Mouse (Mus musculus): ENCODE measurements at regions not wholly inside any gene's neighbourhood (a gene's known extent, or its start where the extent isn't known, plus 50 kb on each side); places are given as distances from the start of the nearest gene placed in this dataset.

DNA sequence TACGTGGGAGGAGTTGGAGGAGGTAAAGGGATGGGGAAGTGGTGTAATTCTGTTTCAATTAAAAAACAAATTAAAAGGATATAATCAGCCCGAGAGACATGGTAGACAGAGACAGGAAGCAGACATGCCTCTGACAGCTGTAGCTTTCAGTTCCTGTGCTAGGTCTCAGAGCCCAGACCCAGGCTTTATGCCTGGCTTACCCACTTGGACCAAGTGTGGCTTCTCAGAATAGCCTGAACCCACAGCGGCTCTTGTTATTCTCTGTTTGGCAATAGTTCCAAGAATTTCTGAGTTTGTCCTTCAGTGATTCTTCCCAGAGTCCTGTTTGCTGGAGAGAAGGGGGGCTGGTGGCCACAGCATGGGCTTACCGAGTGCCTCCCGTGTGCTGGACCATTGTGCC lies 182.4 kb downstream of the Pten start:
- DNase-seq (ENCODE audit: low spot score in 2 of 2), result no peak

DNA sequence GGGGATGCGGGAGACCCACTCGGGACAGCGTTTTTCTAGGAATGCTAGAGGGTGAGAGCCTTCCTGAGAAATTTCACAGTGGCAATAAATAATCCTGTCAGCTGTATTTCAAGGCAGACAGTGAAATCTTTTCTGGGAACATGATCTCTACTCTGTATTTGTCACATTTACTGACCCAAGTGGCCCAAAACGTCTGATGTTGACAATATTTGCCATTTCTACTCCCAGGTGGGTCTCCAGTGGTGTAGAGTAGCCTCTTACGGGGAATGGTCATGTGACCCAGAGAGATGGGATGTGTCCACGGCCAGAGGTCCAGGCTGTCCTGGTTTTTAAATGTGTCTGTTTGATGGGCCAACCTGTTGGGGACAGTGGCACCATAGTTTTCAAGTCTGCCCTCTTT lies 183.5 kb downstream of the Pten start:
- DNase-seq (ENCODE audit: low spot score in 2 of 2), result no peak

DNA sequence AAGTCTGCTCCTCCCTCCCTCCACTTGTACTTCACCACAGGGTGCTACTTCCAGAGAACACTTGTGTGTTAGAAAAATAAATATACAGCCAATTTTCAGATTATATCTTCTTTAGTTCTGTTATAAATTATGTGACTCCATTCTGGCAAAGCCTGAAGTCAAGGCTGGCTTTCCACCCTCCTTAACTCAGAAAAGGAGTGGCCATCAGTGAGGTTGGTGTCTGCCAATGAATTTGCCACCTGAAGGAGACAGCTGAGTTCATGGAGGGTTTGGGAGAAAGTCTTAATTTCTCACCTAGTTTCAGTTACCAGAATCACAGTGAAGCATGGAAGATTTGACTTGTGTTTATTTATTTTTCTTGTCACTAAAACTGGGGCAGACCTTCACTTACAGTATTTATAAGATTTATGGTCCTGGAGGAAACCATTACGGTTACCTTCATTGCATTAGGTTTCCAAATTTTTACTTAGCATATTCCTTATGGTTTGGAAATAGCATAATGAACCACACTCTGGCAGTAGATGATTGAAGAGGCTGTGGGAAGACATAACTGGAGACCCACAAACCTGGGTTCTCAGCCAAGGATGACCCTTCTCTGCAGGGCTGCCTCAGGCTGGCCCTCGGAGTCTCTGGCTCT lies 186.4 kb downstream of the Pten start:
- DNase-seq (ENCODE audit: low spot score in 2 of 2), result no peak

DNA sequence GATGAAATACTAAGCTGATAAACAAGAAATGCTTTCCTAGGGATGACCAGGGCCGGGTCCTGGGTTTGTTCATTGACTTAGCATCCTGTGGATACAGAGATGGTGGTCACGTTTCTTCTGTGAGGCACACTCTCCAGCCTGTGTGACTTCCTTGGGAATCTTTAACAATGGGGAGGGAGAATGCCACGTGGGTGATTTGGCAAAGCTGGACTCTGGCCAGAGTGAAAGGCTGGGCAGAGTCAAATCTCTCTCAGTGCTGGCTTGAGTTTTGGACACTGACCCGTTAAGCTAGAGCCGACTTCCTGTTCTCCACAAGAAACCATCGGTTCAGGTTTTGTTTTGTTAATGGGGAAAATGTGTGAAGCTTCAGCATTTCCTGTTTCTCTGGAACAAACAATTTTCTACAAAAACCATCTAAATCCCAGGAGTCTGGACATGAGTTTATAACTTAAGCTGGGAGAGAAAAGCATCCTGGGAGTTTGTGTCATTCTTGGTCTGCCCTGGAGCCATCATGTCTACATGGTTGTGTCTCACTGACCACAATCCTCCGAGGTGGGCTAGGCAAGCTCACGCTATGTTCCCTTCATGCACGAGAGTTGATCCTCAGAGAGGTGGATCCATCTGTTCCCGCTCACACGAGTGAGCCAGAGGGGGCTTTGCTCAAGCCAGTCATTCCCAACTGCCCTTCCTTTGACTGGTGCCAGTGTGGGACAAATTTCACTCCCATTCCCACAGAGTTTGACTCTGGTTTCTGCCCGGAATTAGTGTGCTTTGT lies 190.0 kb downstream of the Pten start:
- DNase-seq (ENCODE audit: low spot score in 2 of 2), result no peak

DNA sequence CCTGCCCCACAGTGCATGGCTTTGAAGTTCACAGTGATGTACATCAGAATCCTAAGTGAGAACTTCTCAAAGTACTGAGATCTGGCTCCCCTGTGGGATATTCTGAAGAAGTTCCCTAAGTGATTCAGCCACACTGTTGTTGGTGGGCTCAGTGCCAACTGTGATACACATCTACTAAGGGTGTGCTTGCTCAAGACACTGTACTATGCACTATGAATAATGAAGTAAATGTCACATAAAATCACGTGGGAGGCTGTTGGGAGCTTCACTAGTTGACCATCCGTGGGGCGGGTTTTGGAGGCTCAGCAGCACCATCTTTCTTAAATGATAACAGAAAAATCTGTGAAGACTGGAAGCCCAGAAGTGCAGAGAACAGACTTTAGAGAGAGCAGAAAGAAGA lies 193.0 kb downstream of the Pten start:
- DNase-seq (ENCODE audit: low spot score in 2 of 2), result no peak

DNA sequence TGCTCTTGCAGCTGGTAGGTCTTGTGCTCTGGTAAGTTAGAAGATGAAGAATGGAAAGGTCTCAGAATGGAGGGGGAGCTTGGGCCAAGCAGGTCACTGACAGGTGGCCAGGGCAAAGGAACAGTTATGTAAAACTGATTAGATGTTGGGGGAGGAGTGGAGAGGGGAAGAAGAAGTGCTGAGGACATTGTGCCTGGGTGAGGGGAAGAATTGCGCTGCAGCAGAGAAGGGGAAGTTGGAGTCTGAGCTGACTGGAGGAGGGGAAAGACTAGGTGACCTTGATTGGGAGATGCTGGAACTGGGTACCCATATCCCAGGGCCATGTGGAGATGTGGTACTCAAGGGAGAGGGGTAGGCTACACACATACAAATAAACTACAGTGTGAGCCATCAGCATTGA lies 193.5 kb downstream of the Pten start:
- DNase-seq (ENCODE audit: low spot score in 2 of 2), result peak in 1 of 2 experiments; percentile 31

DNA sequence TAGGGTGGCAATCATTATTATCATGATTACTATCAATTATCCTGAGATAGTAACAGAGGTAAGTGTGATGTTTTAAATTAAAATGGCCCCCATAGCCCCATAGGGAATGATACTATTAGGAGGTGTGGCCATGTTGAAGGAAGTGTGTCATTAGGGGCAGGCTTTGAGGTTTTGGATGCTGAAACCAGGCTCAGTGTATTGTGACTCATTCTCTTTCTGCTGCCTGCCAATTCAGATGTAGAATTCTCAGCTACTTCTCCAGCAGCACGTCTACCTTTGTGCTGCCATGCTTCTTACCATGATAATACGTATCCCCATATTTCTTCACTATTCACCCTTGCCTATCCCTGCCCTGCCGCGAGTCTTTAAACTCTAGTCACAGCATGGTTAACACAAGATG lies 195.1 kb downstream of the Pten start:
- no peak for DNase-seq (ENCODE audit: low spot score in 2 of 2)

DNA sequence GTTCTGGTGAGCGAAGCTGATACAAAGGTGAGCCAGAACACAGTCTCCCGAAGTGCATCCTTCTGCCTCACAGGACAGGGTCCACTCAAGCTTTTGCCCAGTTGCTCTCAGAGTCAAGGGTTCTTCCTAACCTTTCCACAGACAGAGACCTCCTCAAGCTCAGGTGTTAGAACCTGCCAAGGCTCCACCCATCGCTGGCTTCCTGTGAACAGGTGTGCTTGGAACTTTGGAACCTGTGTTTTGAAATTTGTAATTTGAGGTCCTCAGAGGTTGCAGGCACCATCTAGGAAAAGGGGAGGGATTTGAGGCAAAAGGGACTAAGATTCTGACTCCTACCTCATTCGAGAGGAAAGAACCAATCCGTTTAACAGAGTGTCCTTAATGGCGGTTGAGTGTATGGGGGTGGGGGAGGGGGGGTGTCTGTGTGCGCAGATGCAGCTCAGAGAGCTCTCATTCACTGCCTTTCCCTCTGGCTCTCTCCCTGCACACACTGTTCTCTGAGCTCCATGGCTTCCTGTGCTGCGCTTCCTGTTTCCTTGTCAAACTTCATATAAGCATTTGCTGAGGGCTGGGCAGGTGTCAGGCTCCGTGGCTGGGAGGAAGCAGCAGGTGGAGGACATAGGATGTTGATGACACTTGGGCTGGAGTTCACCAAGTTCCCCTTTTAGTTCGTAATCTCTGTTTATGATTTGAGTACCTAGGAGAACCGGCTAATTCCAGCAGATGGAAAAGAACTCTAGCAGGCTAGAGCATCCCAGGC lies 195.8 kb downstream of the Pten start:
- peak; percentile 41 to 72 for DNase-seq (ENCODE audit: low spot score in 2 of 2)

DNA sequence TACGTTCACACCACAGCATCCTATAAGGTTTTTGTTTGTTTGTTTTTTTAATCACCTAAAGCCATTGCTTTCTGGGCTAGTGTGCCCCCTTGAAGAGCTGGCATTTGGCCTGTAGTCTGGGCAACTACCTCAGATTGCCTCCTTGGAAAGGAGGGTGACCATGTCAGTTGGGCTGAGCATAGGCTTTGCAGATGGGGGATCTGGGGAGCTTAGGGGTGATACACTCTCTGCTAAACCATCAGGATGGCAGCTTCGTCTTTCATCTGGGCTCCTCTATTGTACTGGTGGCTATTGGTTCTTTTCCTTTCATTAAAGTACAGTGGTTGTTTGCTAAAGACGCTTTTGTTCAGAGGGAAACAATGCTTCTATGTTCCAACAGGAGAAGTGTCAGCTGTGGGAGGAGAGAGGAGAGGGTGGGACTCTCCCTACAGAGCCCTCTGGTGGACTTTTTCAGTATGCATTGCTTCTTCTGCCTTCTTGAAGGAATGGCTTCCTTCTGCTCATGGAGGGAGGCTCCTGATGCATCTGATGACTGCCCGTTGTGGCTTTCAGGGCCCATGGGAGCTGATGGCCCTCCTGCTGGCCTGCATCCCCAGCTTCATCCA lies 196.8 kb downstream of the Pten start:
- DNase-seq (ENCODE audit: low spot score in 2 of 2), result peak in 1 of 2 experiments; percentile 41

DNA sequence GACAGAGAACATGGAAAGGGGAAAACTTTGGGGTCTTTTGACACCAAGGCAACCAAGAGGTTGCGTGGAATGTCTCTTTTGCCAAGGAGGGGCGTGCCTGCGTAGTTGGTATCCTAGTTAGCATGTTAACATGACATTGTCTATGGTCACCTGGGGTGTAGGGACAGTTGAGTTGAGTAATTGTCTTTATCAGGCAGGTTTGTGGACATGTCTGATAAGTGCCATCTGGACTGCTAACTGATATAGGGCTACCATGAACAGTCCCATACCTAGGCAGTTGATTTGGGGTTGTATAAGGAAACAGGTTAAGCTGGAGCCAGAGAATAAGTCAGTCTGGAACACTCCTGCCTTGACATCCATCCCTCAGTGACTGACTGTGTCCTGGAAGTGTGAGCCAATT lies 197.6 kb downstream of the Pten start:
- no peak for DNase-seq (ENCODE audit: low spot score in 2 of 2)

DNA sequence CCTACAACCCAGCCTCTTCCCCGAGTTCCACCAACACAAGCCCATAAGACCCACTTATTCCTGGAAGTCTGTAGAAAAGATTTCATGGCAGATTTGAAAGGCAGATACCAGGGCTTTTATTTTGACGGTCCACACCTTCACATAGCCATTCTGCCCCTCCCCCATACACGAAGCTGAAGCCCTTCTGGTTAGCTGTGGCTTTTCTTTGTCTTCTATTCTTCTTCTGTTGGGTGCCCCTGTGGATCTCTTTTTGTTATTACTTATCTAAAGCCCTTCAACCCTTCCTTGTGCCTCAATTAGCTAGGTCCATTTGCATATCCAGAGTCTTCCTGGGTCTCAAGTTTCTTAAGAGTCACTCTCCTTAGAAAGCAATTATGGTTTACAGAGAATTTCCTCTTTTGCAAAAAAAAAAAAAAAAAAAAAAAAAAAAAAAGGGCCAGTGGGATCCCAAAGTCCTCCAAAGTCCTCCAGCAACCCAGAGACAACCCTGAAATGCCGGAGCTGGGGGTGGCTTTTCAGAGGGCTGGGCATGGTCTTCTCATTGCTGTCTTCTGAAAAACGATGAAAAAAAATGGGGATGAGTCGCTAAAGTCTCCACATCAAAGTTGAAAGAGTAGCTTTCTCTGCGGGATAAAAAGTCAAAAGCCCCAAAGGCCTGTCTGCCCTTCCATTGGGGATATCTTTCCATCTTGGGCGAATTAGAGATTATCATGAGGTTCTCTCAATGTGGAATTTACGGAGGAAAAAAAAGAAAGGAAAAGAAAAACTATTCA lies 199.0 kb downstream of the Pten start:
- DNase-seq (ENCODE audit: low spot score in 2 of 2), result no peak

DNA sequence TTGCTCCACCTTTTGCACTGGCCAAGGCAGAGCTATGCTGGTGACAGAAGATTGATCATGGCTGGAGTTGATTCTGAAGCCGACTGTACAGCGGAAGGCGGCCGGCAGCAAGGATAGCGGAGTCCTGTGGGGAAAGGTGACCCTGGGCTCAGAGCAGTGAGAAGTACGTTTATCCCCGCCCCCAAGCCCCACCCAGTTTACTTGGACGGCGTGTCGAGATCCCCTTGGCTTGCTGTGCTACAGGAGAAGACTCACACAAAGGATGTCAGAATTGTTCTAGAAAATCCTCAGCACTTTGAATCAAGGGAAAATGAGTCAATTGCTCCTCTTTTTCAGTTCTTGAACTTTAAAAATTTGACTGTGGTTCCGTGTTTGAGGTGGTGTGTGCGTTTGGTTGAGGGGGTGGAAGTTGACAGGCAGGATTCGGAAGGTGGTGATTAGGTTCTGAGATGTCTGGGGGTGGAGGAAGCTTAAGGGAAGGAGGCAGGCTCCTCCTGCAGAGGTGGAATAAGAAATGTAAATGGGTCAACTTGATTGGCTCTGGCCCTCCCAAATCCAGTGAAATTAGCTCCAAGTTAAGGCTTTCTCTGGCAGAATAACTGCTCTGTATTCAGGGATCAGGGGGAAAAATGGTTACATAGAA lies 199.7 kb downstream of the Pten start:
- DNase-seq (ENCODE audit: low spot score in 2 of 2), result no peak

DNA sequence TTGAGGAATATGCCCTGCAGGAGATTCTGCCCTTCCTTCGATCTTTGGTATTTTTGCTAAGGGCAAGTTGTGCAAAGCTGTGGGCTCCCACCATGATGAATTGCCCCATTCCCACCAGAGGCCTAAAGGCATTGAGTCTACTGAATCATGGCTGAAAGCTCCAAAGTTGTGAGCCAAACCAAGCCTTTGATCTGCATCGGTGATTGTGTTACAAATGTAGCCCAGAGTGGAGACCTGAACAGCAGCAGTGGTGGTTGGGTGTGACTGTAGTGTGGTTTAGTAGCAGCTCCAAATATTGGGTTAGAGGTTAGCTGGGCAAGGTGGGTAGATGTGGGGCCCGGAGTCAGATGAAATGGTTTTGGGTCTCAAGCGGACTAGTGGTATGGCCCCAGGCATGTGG lies 201.0 kb downstream of the Pten start:
- DNase-seq (ENCODE audit: low spot score in 2 of 2), result no peak

DNA sequence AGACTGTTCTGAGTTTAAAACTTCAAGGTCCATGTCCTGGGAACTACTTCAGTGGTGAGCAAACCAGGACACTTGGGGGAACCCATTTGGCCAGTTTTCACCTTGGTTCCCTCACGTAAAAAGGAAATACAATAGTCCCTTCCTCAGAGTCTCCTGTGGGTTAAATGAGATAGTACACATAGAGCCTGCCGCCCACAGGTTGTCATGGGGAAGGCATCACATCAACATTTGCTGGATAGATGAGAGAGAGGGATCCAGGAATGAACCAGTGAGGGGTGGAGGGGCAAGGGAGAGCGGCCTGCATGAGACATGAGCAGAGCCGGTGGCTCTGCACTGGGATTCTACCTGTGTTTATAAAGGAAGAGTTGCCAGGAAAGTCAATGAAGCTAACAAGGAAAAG lies 201.5 kb downstream of the Pten start:
- no peak for DNase-seq (ENCODE audit: low spot score in 2 of 2)

DNA sequence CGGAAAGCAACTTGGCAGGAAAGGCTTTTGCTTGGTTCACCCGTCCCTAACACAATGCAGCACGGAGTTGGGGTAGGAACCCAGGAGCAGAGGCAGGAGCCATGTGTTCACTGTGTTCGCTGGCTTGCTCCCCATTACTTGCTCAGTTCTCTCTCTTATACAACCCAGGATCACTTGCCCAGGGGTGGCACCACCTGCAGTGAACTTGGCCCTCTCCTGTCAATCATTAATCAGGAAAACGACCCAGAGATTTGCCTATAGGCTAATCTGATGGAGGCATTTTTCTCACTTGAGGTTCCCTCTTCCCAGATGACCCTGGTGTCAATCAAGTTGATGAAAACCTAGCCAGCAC lies 202.5 kb downstream of the Pten start:
- DNase-seq (ENCODE audit: low spot score in 2 of 2), result no peak

DNA sequence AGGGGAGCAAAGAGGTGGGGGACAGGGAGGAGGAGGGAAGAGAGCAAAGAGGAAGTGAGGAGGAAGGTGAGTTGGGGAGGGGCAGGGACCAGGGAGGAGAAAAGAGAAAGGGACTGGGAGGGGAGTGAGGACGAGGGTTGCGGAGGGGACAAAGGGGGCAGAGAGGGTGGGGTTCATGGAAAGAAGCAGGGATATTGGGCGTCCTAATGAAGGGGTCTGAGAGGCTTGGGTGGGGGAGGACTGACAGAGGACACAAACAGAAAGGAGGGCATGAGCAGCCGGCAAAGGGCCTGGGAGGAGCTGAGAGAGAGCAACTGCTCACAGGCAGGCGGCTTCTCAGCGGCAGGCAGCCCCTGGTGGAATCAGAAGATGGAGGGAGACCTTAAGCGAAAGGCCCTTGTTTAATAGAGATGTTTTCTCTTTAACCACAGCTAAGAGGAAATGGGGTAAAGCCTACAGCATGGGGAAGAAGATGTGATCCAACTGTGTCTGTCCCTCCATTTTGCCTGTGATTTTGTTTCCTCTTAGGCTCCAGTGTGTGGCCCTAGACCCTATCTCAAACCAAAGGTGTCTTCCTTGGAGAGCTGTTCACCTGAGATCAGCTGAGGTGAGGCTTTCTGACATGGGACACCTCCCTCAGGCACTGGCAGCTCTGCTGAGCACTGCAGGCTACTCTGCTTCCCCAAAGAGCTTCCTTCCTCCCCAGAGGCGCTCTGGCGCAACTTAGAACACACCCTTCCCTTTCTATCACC lies 203.1 kb downstream of the Pten start:
- DNase-seq (ENCODE audit: low spot score in 2 of 2), result peak; percentile 49 to 75

DNA sequence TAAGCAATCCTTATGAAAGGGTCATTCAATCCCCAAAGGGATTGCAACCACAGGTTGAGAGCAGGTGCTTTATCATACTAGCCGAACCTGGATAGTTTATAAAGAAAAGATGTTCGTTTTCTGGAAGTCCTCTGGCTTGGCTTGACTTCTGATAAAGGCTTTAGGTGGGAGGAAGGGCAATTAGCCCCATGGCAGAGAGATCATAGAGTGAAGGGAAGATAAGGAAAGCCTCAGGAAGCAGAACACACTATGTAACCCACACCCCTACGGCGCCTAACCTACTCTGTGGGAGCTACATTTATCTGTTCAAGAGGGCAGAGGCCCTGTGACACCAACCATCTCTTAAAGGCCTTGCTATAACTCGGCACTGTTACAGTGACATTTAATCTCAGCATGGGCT lies 204.2 kb downstream of the Pten start:
- DNase-seq (ENCODE audit: low spot score in 2 of 2), result no peak

DNA sequence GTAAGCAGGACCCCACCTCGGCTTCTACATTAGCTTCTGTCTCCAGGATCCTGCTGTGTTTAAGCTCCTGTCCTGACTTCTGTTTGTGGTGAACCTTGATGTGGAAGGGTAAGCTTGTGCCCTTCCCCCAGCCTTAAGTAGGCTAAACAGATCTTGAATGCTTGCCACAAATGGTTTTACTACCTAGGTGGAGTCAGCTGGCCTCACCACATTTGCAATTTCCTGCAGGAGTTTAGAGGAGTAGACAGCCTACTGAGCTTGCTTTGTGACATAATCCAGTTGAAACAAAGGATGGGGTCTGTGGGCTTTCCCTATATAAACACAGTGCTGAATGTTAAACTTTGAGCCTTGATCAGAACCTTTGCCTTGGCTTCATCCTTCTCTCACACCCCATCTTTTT lies 206.7 kb downstream of the Pten start:
- no peak for DNase-seq (ENCODE audit: low spot score in 2 of 2)

DNA sequence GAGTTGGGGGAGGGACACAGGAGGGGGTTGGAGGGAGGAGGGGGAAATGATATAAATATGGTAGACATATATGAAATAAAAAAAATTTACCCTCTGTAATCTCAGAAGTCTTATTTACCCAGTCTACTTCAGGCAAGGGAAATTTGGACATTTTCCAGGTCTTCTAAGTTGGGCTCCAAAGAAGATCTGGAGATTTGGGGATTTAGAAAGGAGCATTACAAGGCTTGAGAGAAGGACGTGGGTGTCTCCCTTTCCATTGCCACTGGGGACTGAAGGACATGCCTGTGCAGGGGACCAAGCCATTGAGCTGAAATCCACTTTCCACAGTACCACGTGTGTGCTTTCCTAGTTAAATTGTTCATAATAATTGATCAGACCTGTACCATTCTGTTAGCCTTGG lies 208.2 kb downstream of the Pten start:
- DNase-seq (ENCODE audit: low spot score in 2 of 2), result no peak

DNA sequence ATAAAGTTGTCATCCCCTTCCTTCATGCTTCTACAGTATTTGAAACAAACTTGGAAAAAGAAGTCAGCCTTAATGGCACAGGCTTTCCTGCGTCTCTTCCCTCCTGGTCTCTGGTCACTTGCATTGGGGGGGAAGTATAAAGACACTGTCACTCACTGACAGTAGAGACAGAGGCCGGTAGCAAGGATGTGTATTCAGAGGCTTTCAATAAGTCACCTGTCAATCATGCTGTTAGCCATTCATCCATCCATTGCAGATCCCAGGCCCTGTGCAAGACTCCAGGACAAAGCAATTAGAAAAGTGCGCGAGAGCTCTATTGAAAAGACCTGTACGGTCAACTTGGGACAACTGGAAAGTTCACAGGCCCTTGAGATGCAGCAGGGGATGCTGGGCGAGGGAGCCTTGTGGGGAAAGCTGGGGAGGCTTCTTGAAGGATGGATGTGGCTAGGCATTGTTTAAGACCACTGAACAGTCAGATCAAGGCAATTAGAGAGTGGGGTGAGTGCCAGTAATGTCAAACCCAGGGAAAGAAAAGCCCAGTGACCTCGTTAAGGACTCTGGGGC lies 212.0 kb downstream of the Pten start:
- no peak for DNase-seq (ENCODE audit: low spot score in 2 of 2)

Measured in spleen, postnatal 4 days (tissue).